Mouse (Mus musculus): ENCODE results near the gene Slc35a5.
A peak's percentile ranks its signal among the peaks of the same experiment; 100 is the strongest.

Slc35a5 gene

DNA sequence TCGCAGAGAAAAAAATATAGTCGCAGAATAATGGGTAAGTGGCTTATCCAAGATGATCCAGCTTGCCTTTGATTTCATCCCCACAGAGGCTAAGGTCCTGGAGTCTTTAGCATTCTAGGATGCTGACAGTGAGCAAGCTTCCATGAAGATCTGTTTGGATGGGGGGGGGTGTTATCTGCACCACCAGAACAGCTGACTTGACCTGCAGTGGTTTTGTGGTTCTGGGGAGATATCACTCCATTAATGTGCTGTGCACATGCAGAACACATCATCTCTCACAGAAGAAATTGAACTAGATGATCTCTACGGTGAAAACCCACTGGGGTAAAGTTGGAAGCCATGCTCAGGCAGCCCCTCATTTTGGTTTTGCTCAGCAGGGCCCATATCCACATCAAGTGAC is 41.3 kb downstream of the Slc35a5 start:
- DNase-seq (ENCODE audit: low spot score in 2 of 2) = no peak

DNA sequence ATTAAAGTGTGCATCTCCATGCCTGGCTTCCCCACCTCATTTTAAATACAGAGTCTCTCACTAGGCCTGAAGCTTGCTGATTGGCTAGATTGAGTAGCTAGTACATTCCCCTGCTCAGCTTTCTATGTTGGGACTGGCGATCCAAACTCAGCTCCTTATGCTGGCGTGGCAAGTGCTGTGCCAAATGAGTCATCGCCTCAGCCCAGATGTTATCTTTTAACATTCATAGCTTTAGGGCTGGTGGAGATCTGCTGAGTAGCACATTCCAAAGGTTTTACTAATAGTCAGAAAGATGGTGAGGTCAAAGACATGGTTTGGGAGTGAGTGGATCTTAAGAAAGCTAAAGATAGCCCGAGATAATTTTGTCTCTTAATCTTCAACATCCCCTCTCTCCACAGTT is 48.0 kb downstream of the Slc35a5 start:
- no peak for DNase-seq (ENCODE audit: low spot score in 2 of 2)

DNA sequence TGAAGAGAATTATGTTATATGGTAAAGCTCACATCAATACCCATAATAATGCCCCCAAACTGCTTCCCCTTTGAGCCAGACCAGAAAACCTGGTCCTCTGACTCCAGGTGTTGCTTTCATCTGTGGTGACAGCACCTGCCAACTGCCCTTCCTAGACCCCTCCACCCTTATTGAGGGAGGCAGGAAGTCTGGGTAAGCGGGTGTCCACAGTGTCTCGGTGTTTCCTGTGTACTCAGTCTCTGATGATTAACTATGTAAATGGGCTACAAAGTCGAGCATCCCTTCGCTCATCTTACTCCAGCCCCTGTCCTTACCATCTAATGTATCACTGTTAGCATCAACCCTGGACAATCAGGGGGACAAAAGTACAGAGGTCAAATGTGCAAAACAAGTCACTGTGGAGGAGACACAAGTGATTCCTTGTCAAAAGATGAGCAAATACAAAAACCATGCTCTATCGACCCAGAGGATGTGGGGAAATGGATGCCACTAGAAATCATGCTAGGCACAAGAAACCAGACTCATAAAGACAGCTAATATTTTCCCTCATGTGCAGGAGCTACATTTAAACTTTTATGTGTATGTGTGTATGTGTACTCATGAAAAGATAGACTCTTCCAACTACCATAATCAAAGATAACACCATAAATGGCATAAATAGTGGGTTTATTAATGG is 50.2 kb downstream of the Slc35a5 start:
- no peak for DNase-seq (ENCODE audit: low spot score in 2 of 2)

DNA sequence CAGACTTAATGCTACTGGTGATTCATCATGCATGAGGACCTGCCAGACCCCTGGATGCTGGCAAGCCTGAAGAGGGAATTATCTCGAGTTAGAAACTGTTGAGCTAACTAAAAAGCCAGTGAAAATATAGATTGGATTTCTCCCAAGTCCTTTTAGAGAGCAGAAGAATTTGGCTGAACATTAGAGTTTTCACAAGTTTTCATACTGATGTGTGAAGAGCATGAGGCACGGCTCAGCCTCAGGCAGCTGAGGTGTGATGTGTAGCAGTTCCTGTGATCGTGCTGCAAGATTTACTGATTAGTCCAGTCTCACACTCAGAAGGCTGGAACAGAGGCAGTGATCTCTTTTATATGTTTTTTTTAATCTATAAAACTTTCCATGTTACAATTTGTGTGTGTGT is 53.5 kb downstream of the Slc35a5 start:
- no peak for DNase-seq (ENCODE audit: low spot score in 2 of 2)

DNA sequence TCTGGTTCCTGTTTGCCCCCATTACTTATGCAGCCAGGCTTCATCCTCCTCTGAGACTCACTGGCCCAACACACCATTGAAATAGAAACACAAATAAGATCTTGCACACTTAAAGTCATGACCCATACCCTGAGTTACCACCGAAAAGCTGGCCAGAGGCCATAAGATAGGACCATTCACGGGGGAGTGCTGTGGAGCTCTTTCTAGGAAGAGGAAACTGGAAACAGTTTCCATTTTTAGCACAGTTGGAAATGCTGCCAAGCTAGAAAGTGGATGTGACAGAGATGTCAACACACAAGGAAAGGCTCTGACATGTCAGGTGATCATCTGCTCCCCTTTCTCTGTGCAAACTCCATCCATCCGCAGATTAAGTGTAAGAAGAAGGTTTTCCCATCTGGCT is 57.6 kb downstream of the Slc35a5 start:
- no peak for DNase-seq (ENCODE audit: low spot score in 2 of 2)

DNA sequence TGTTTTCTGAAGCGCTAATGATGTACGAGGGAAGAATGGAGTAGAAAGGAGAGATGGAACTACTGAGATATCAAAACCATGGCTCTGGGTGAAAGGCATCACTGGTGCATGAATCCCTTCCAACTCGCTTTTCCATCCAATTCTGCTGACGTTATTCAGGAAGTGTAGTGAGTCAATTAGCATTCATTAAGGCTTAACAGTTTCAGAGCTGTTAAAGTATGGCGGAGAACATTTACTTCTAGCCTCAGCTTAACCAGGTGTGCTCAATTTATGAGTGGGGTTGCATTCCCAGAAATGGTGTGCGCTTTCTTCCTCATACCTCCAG is 59.7 kb downstream of the Slc35a5 start:
- no peak for DNase-seq (ENCODE audit: low spot score in 2 of 2)

DNA sequence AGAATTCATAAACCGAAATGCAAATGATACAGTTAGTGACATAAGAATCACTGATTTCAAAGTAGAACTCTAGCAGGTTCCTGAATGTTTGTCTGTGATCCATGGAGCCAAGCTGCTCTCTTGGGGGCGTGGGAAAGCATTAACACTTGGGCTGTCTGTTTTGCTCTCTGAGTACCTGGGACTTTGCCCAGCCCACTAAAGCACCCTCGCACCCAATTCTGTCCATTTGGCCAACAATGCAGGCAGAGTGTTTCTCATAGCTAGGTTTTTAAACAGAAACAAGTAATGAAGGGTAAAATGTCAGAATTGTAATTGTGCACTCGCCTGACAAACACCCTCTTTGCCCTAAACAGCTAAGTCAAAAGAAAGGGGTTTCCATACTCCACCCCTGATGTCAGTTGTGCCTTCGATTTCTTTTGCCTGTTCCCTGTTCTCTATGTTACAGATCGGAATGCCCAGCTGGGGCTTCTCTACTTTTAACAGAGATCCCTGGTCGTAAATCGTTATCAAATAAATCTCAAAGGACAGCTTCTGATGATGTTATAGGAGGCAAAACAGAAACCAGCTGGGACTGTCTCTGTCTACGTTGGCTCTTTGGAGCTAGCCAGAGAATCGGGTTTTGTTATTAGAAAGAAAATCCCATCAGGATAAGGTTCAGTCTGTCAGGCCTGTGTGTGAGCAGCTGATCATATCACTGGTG is 60.2 kb downstream of the Slc35a5 start:
- no peak for DNase-seq (ENCODE audit: low spot score in 2 of 2)

DNA sequence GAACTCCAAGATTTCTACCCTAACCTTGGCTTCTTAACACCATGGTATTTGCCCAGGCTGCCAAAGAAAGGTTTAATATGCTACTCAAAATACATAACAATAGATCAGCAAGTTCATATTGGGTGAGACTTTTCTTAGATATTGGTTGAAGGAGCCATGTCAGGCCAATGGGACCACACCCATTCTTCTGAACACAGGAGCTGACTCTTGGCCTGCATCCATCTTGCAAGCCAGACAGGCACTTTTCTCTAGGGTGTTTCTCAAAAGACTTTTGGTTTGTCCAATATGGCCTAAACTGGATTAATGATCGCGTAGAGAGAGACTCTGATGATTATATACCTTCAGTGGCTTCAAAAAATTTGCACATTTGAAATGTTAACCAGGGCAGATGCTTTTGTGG is 61.0 kb downstream of the Slc35a5 start:
- DNase-seq (ENCODE audit: low spot score in 2 of 2) = no peak

DNA sequence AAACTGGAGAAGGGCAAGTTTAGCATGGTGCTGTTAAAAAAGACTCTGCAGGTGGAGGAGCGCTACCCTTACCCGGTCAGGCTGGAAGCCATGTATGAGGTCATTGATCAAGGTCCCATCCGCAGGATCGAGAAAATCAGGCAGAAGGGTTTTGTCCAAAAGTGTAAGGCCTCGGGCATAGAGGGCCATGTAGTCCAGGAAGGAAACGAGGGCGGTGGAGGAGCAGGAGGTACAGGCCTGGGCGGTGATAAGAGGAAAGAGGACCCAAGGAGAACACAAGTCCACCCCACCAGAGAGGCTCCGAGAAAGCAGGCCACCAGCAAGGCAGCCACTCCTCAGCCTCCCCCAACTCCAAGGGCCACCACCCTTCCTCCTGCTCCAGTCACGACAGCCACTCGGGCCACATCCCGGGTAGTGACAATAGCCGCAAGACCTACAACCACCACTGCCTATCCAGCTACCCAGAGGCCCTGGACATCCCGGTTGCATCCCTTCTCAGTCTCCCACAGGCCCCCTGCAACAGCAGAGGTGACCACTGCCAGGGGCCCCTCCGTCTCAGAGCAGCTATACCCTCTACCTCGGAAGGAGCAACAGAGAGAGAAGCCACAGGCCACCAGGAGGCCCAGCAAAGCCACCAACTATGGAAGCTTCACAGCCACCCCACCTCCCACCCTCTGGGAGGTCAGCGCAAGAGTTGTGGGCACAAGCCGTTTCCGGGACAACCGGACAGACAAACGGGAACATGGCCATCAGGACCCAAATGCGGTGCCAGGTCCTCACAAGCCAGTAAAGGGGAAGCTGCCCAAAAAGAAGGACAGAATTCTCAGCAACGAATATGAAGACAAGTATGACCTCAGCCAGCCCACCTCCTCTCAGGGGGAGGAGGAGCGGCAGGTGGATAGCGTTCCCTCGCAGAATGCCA is 62.7 kb downstream of the Slc35a5 start:
- no peak for DNase-seq (ENCODE audit: low spot score in 2 of 2)

DNA sequence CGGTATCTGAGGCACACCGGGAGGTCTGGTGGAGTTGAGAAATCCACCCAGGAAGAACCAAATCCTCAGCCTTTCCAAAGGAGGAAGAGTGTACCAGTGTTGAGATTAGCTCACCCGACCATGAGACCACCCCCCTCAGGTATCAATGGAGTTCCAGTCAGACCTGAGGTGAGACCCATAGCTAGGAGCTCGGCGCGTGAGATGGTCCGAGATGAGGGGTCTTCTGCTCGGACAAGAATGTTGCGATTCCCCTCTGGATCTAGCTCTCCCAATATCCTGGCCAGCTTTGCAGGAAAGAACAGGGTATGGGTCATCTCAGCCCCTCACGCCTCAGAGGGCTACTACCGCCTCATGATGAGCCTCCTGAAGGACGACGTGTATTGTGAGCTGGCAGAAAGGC is 63.5 kb downstream of the Slc35a5 start:
- DNase-seq (ENCODE audit: low spot score in 2 of 2) = no peak

DNA sequence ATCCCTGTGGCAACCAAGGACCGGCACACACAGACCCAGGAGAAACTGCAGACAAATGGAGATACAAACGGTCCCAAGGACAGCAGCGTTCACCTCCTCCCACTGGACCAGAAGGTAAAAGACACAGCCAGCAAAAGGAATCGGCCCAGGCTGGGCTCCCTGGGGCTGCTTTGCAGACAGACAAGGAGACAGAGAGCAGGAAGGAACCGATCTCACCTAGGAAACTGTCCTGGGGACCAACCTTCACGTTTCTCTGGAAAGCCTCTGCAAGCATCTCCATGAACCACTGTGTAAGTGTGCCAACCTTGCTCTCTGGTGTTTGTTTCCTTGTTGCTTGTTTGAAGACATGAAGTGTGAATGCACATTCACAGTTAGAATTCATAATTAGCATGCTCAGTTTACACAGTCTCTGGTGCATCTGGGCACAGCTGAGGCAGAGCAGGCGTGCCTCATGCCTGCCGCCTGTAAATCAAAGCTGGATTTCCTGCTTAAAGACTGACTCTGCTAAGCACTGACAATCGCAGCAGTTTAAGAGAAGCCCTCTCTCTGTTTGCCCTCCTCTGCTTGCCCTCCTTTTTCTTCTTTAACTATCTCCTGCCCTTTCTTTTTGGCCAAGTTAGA is 64.3 kb downstream of the Slc35a5 start:
- no peak for DNase-seq (ENCODE audit: low spot score in 2 of 2)

DNA sequence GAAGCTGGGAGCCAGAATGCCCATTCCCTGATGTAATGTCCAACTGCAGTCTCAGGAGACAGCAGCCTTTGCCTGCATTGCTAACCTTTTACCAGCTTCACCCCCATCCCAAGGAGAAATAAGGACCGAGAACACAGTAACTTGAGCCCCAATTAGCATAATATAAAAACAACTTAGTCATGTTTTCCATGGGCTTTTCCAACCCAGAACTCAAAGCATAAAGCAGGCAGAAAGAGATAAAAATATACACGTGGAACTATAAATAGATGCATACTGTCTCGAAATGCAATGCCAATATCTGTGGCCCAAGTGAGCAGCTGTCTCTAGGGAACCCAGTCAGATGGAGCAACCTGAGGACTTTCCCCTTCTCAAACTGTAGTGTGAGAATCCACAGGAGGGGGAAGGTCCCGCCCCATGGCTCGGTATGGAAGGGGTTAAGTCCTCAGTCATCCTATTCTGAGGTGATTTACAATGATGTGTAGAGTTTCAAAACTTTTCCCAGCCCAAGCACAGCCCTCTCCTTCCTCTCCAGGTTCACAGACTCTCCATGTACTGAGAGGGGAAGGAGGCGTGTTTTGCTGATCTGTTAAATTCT is 65.3 kb downstream of the Slc35a5 start, which contains the start of gene Ccdc80:
Ccdc80 (plus strand) TSS at position 266 of the 595 bp plus-strand sequence.
- DNase-seq (ENCODE audit: low spot score in 2 of 2) = no peak

DNA sequence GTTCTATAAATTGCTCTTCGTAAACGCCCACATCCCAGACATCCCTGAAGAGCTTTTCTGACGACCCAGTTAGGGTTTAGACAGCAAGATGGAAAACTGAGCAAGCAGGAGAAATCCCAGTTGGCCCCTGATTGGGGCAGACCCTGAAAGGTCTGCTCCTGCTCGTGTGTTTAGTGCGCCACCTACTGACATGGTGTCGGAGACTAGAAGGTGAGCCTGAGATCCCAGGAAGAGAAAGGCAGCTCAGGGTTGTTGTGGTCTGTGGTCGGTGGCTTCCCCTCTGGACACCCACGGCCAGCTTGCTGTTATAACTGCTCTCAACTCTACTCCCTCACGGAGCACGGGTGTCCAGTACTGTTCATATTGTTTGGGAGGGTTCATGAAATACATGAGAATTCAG is 68.5 kb downstream of the Slc35a5 start:
- DNase-seq (ENCODE audit: low spot score in 2 of 2) = peak; percentile 47 to 73
